Mouse (Mus musculus): ENCODE measurements around the gene Calr.
A peak's percentile ranks its signal among the peaks of the same experiment; 100 is the strongest.

The Calr gene

GRCm38 (mm10) chr8:84846722-84847572, at the start of gene Calr:
Calr (minus strand) TSS chr8:84846934.
- peak; percentile 99 to 100 for DNase-seq

GRCm38 (mm10) chr8:84895963-84896362, 49.2 kb upstream of the Calr start:
- DNase-seq = no peak

DNA sequence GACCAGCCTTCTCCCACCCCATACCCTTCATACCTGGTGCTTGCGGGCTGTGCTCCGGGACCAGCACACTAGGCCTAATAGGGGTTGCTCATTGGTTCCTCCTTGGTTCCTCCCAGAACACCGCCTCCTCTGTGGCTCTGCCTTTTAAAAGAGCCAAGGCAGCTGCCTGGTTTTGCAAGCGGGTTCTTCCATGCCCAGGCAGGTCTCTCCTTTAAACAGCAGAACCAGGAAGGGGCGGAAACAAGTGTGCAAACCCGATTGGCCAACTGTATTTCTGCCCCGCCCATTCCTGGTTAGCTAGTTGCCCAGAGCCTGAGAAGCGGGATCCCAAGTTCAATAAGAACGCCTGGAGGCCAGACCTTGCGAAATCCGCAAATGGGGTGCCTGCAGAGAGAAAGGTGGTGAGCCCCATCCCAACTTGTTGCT, 47.0 kb upstream of the Calr start, which contains the start of gene Gcdh:
Gcdh (minus strand) TSS at position 213 of the 426 bp plus-strand sequence.
- peak; percentile 82 to 87 for DNase-seq

DNA sequence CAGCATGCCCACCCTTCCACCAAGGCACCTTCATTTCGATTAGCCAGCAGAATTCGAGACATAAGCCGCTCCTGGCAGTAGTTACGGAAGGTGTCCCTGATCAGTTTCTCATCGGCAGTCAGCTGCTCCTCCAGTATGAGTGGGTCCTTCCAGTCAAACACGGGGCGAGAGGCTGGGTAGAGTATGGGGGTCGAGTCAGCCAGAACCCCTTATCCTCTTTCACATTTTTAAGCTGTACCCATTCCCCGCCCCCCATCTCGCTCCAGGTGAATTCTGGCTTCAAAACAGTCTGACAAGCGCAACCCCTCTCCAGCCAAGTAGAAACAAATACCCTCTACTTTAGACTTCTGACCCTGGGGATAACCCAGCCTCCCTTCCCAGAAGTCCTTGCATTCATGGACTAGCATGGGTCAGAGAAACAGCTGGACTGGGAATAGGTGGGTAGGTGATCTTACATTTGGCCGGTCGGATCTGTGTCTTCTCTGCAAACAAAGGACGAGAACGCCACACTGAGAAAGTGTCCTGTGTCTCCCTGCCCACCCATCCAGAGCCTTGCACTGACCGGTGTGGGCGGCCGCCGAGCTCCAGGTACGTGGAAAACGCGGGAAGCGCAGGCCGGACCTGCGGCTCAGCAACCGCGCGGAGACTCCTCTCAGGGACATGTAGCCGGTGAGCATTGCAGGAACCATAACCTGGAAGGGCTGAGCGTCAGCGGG, 46.4 kb upstream of the Calr start:
- no peak for DNase-seq

- DNase-seq = no peak
These were observed 42.4 kb upstream of the Calr start for GRCm38 (mm10) chr8:84889141-84889540.

- no peak for DNase-seq
These were observed 41.5 kb upstream of the Calr start for GRCm38 (mm10) chr8:84888280-84888679.

DNA sequence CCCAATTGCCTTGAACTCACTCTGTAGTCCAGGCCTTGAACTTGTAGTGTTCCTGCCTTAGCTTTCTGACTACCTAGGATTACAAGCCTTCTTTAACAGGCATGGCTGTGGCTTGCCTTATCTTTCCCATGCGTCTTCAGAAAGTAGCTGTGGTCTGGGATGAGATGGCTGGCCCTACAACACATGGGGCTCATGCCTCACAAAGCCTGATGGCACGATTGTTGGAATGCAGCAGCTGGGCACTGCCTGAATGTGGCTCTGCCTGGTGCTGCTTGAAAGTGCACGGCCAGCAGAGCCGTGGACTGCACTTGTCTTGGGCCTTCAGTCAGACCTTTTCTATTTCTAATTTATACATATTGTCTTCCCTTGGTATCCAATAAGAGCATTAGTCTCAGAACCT, 38.0 kb upstream of the Calr start:
- DNase-seq = no peak

DNA sequence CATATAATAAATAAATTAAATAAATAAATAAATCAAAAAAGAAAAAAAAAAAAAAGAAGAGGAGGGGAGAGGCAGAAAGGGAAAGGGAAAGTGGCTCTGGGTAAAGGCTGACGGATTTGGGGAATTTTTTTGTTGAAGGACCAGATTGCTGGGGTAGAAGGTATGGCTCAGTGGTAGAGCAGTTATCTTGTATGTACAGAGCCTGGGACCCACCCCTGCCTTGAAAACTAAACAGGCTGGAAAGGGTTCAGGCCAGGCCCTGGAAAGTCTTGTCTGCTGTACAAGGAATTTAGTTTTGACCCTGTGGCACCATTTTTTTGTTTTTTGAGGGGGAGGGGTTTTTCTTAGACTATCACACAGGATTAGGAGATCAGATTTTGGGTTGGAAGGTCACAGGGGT, 32.2 kb upstream of the Calr start:
- DNase-seq = no peak

DNA sequence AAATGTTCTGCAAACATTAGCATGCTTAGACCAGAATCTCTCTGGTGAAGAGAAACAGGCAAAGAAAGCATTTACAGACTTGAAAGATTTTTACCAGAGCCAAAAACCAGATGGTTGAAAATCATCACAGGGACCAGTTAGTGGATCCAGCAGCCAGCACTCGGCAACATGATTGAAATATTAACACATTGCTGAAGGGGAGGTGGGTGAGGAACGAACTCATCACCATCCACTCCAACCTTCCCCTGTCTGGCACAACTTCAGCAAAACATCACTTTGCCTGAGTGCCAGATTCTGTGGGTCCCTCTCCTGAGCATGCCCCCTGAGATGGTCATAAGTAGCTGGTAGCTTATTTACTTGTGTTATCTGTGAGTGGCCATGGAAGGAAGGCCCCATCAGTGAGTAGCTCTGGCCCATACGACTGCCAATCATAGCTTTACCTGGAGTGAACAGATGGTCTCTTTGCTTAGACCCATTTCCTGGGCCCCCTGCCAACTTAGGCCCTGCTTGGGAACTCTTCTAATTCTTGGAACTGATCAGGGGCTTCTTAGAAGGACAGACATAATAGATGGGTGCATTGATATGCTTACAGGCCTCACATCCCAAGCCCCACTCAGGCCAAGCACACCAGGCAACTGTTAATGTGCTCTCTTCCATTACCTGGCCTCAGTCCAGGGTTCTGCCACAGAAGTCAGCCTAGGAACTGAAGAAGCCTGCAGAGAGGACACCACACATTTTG, 30.7 kb upstream of the Calr start:
- DNase-seq = no peak

- DNase-seq = no peak
These were observed 27.6 kb upstream of the Calr start for GRCm38 (mm10) chr8:84874339-84874738.

- no peak for DNase-seq
These were observed 26.3 kb upstream of the Calr start for GRCm38 (mm10) chr8:84873016-84873415.

GRCm38 (mm10) chr8:84872309-84872965, 25.7 kb upstream of the Calr start:
- peak; percentile 35 to 49 for DNase-seq

DNA sequence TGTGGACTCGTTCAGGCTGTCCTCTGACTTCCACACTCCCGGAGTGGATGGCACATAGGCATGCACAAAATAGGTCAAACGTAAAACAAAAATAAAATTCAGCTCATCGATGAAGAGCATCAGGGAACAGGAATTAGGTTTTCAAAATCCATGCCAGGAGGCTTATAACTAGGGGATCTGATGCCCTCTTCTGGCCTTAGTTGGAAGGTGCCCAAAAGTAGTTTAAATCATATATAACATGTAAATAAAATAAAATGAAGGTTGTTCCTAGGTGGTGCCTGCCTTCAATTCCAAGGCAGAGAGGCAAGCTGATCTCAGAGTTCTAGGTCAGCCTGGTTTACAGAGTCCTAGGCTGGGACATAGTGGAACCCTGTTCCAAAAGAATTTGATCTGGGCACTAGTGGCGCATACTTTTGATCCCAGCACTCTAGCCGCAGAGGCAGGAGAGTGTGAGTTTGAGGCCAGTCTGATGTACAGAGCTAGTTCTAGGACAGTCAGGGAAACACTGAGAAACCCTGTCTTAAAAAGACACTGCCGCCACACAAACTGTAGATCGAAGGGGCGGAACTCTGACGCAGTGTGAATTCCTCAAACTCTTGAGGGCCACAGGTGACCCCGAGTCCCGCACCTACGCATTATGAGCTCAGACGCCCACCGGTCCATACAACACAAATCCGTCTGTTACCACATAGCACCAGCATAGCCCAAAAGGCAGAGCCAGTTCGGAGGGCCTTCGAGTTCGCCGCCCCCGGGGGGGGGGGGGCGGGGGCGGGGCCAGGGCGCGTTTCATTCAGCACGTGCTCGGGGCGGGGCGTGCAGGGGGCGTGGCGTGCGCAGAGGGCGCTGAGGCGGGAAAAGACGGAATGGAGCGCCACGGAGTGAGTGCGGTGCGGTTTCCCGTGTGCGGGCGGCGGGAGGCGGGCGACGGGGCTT, 24.9 kb upstream of the Calr start, which contains the start of gene Syce2:
Syce2 (plus strand) TSS at position 736 of the 933 bp plus-strand sequence.
- peak; percentile 84 to 86 for DNase-seq

- DNase-seq = peak; percentile 88 to 90
These were observed 10.2 kb upstream of the Calr start, which contains the start of gene Farsa for GRCm38 (mm10) chr8:84856864-84857441. Farsa (plus strand) TSS chr8:84856989.

- DNase-seq = no peak
These were observed 9.7 kb upstream of the Calr start for GRCm38 (mm10) chr8:84856434-84856833.

- DNase-seq = peak; percentile 17 to 34
These were observed 1.1 kb upstream of the Calr start for GRCm38 (mm10) chr8:84847684-84848435.

GRCm38 (mm10) chr8:84846094-84846721, 526 bp downstream of the Calr start:
- peak in 1 of 2 experiments; percentile 33 for DNase-seq

DNA sequence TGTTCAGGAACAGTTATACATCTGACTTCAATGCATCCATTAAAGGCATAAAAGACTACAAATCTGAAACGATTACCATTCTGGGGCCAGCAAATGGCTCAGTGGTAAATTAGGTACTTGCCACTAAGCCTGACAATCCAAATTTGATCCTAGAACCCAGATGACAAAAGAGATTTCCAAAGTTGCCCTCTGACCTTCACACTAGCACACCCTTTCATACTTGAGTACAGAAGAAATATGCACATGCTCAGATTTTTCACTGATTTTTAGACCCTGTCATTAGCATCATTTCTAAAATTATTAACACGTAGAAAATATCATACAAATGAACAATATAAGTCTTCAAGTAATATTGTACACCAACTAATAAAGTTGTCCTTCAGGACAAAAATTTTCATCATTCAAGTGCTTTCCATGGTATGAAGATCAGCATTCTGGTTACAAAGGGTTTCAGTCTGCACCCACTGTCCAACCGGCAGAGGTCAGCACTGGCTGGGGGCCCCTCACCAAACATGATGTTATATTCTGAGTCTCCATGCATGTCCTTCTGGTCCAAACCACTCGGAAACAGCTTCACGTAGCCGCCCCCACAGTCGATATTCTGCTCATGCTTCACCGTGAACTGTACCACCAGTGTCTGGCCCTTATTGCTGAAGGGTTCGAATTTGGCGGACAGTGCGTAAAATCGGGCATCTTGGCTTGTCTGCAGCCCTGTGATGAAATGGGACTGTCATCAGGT, 1.2 kb downstream of the Calr start:
- DNase-seq = peak; percentile 15 to 35
